8 mouse cellular contexts compared by ENCODE assay signal in the genomic region with DNA sequence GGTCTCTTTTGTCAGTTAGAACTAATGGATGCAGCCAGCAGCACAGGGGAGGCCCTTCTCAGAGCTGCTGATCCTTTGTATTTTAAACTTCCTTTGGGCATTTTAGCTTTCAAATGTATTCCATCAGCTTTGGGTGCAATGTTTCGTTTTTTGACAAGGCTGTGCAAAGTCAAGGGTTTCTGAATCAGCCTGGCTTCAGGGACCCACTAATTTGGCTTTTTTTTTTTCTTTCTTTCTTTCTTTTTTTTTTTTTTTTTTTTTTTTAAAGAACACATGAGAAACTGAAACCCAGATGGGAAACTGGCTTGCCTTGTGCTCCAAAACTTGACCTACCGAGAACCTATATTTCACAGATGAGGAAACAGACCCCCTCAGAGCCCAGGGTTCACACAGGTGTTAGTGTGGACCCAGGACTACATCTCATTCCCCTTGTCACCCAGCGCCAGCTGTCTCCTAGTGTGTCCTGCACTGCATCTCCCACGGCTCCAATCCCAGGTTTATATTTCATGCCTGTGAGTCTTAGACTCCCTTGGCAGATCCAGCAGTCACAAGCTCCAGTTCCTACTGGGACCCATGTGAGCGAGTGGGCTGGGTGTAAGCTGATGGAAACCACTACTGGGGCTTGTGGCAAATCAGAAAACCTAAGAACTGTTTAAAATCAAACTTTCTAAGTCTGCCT. TPM values are rescaled to one million over a fixed set of nuclear protein-coding genes. Genes with fewer than 3 reads are reported as not detected.
DNase-seq lines count a peak whose midpoint lies in the region; ATAC-seq and TF ChIP-seq lines count a peak whose summit lies in the region.

No protein-coding gene starts in this region.

- peak overlapping the region; percentile 48 for H3K27ac ChIP-seq in heart, embryonic 15.5 days
- no peak overlapping the region for H3K27ac ChIP-seq in left cerebral cortex, adult 2 months

- DNase-seq in kidney, postnatal 14 days: peak; percentile 20
- no peak for DNase-seq in kidney, postnatal 10 days
- DNase-seq in brain, embryonic 14.5 days (ENCODE audit: low read depth): peak; percentile 28
- DNase-seq in mesoderm, embryonic 11.5 days (ENCODE audit: low read depth, low spot score): peak; percentile 63
- no peak for DNase-seq in left cerebral cortex, adult 2 months (ENCODE audit: extremely low spot score in 1 of 2, low spot score in 2 of 2)
- DNase-seq in testis, postnatal 10 days (ENCODE audit: low spot score): no peak
- DNase-seq in urinary bladder, postnatal 10 days (ENCODE audit: low spot score): no peak

- no peaks in the 10 kb centered on the region for H3K9me3 ChIP-seq in heart, embryonic 15.5 days (replicated peaks)

- intact Hi-C loops in left cerebral cortex, adult 2 months (cut with DNase I): no loop called here

- H3K4me3 ChIP-seq in heart, embryonic 15.5 days: no peak overlapping the region
- no peak overlapping the region for H3K4me3 ChIP-seq in left cerebral cortex, adult 2 months

- H3K9ac ChIP-seq in heart, embryonic 15.5 days: no peak overlapping the region

- H3K4me1 ChIP-seq in heart, embryonic 15.5 days (replicated peaks): peaks cover 9% of the 10 kb centered on the region

- no peak for TF ChIP-seq POLR2A in brain, embryonic 14.5 days (IDR thresholded peaks at IDR 0.05; ENCODE audit: borderline replicate concordance, extremely low read depth, insufficient read depth, insufficient read length, poor library complexity, severe bottlenecking)

- ATAC-seq in heart, embryonic 15.5 days (replicated peaks; ENCODE audit: insufficient number of reproducible peaks, insufficient read depth, low FRiP score, low read depth): 0 out of 2 replicates have a peak, but pooled peaks have one; percentile 50

- H3K4me2 ChIP-seq in heart, embryonic 15.5 days: peak overlapping the region; percentile 23; the same call in 1 of the 2 replicates

- TF ChIP-seq CTCF in brain, embryonic 14.5 days (IDR thresholded peaks at IDR 0.05; ENCODE audit: borderline replicate concordance, extremely low read depth, insufficient read depth, insufficient read length): no peak
- TF ChIP-seq CTCF in left cerebral cortex, adult 2 months (IDR thresholded peaks at IDR 0.05): no peak

- no peaks in the 10 kb centered on the region for H3K27me3 ChIP-seq in heart, embryonic 15.5 days

- H3K36me3 ChIP-seq in heart, embryonic 15.5 days: no peaks in the 10 kb centered on the region

- 32% methylated on average over 5 of the region's 5 CpGs for WGBS in heart, embryonic 15.5 days

RNA-seq across cellular contexts. Expression of a gene that starts 26.4 kb away (rescaled TPM):
- polyA plus RNA-seq in brain, embryonic 14.5 days (2012; rRNA removed): 6.9 and 17.9 TPM in 2 replicates
- polyA plus RNA-seq in heart, embryonic 15.5 days (2015; fragmentation: Nextera tagmentation; extraction: Ambion mirVana): 1.6 and 3.8 TPM in 2 replicates
- 10 to 100 TPM; 32.3 to 34.7 TPM for total RNA-seq in left cerebral cortex, adult 2 months (2021)

Comparison
In these comparisons a context has a peak if more than half of its experiments do, and no peak if none do; other contexts are left out.
1. DNase-seq: peak in kidney, postnatal 14 days (single experiment), brain, embryonic 14.5 days (single experiment) and mesoderm, embryonic 11.5 days (single experiment); none in kidney, postnatal 10 days (single experiment), left cerebral cortex, adult 2 months (0 of 2), testis, postnatal 10 days (single experiment) and urinary bladder, postnatal 10 days (single experiment).